18 mouse cellular contexts compared by ENCODE assay signal in the genomic region with DNA sequence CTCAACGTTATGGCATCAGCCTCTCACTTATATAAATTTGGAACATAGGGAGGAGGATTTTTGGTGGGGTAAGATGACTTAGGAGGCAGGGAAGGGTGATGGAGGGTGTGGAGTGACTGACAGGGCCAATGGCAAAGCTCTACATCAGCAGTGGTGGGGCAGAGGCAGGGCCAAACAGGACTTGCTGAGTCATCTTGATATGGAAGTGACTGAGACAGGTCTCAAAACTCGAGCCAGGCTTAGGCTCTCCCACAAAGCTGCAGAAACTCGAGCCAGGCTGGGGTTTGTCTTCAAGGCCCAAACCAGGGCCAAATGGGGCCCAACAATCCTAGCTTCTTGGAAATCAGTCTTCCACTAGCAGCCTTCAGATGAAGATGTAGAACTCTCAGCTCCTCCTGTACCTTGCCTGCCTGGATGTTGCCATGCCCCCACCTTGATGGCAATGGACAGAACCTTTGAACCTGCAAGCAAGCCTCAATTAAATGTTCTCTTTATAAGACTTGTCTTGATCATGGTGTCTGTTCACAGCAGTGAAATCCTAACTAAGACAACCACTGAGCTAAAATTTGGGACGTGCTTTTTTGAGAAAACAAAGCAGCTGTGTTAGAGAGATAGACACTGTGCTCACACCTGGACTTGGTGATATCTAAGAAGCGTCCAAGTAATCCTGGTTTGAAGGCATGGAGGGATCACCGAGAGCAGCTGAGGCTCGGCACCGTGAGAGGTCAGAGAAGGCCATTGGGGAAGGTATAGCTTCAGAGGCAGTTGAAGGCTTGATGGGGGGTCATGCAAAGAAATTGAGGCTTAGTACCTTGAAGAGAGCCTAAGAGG. TPM values are rescaled to one million over a fixed set of nuclear protein-coding genes. Genes with fewer than 3 reads are reported as not detected.
DNase-seq lines count a peak whose midpoint lies in the region; ATAC-seq and TF ChIP-seq lines count a peak whose summit lies in the region.
"Had no signal": no experiment of that assay in that cellular context is flagged by ENCODE, and none has a peak within 500 bp of the region (broad histone marks: within the 10 kb centered on the region; RNA-seq: fewer than 3 reads in every experiment).

No protein-coding gene starts in this region.

- no peak overlapping the region for H3K4me2 ChIP-seq in lung, postnatal 0 days (replicated peaks; ENCODE audit: low read depth, low read length)
- H3K4me2 ChIP-seq in liver, embryonic 11.5 days: no peak overlapping the region
- H3K4me2 ChIP-seq: hindbrain, embryonic 12.5 days; kidney, embryonic 15.5 days; midbrain, embryonic 12.5 days had no signal

- peak; percentile 12 for DNase-seq in lung, postnatal 0 days (ENCODE audit: low spot score)
- no peak for DNase-seq in lung, adult 18-20 months
- DNase-seq in NIH3T3 (ENCODE audit: low read depth): peak; percentile 59
- no peak for DNase-seq in liver, embryonic 11.5 days (ENCODE audit: low spot score)
- DNase-seq in left cerebral cortex, postnatal 25 days (ENCODE audit: low spot score in 2 of 2): no peak
- DNase-seq in left cerebral cortex, postnatal 14 days (ENCODE audit: low spot score in 2 of 2): no peak
- DNase-seq: adrenal gland, postnatal 10 days; cerebellum, postnatal 10 days; gastrocnemius, postnatal 14 days; lung, postnatal 4 days; right cerebral cortex, adult 18-20 months; thymus, postnatal 14 days had no signal

- H3K9ac ChIP-seq in lung, postnatal 0 days (replicated peaks; ENCODE audit: low read depth): no peak overlapping the region
- H3K9ac ChIP-seq in liver, embryonic 11.5 days (ENCODE audit: low read depth, low read length): no peak overlapping the region
- H3K9ac ChIP-seq: hindbrain, embryonic 12.5 days; kidney, embryonic 15.5 days; midbrain, embryonic 12.5 days had no signal

- H3K4me3 ChIP-seq in lung, postnatal 0 days (ENCODE audit: low read depth, low read length): no peak overlapping the region
- H3K4me3 ChIP-seq in liver, embryonic 11.5 days (ENCODE audit: low read depth, low read length): no peak overlapping the region
- H3K4me3 ChIP-seq: hindbrain, embryonic 12.5 days; kidney, embryonic 15.5 days; midbrain, embryonic 12.5 days; myocyte had no signal

- no peaks in the 10 kb centered on the region for H3K27me3 ChIP-seq in lung, postnatal 0 days (replicated peaks; ENCODE audit: insufficient read depth, low read length)
- no peaks in the 10 kb centered on the region for H3K27me3 ChIP-seq in liver, embryonic 11.5 days (replicated peaks; ENCODE audit: control insufficient read depth, insufficient read depth, low read length)
- H3K27me3 ChIP-seq: hindbrain, embryonic 12.5 days; kidney, embryonic 15.5 days had no signal

- H3K36me3 ChIP-seq in lung, postnatal 0 days (ENCODE audit: insufficient read depth, low read length): no peaks in the 10 kb centered on the region
- no peaks in the 10 kb centered on the region for H3K36me3 ChIP-seq in liver, embryonic 11.5 days (ENCODE audit: control insufficient read depth, insufficient read depth, low read length)
- H3K36me3 ChIP-seq: hindbrain, embryonic 12.5 days; kidney, embryonic 15.5 days; midbrain, embryonic 12.5 days had no signal

- no peak for ATAC-seq in lung, postnatal 0 days
- ATAC-seq in liver, embryonic 11.5 days (replicated peaks; ENCODE audit: low FRiP score): peak; percentile 75
- ATAC-seq in megakaryocyte, adult 5-6 weeks (ENCODE audit: poor library complexity, severe bottlenecking): no peak

- intact Hi-C loops in left cerebral cortex, postnatal 25 days (cut with DNase I): no loop called here
- intact Hi-C loops in left cerebral cortex, postnatal 14 days (cut with DNase I): no loop called here

- no peak for TF ChIP-seq EP300 in lung, postnatal 0 days (IDR thresholded peaks at IDR 0.05)

- 67% methylated on average over 8 of the region's 8 CpGs for WGBS in lung, postnatal 0 days
- 59% methylated on average over 8 of the region's 8 CpGs for WGBS in liver, embryonic 11.5 days

- H3K9me3 ChIP-seq in lung, postnatal 0 days (ENCODE audit: low read length): no peaks in the 10 kb centered on the region
- H3K9me3 ChIP-seq in liver, embryonic 11.5 days (ENCODE audit: control insufficient read depth, low read length): peaks cover under 1% of the 10 kb centered on the region; the same call in 1 of the 2 replicates
- H3K9me3 ChIP-seq: kidney, embryonic 15.5 days had no signal

- no peak overlapping the region for H3K27ac ChIP-seq in lung, postnatal 0 days (ENCODE audit: low read length)
- H3K27ac ChIP-seq in liver, embryonic 11.5 days (ENCODE audit: low read depth, low read length): no peak overlapping the region
- H3K27ac ChIP-seq: hindbrain, embryonic 12.5 days; kidney, embryonic 15.5 days; midbrain, embryonic 12.5 days; stomach, postnatal 0 days had no signal

- peaks cover 4% of the 10 kb centered on the region; the same call in 1 of the 2 replicates for H3K4me1 ChIP-seq in lung, postnatal 0 days (ENCODE audit: insufficient read depth, low read depth, low read length)
- peaks cover 8% of the 10 kb centered on the region for H3K4me1 ChIP-seq in liver, embryonic 11.5 days (replicated peaks; ENCODE audit: control insufficient read depth, insufficient read depth, low read length)

- TF ChIP-seq CTCF in lung, postnatal 0 days (IDR thresholded peaks at IDR 0.05): no peak

RNA-seq across cellular contexts. Expression of gene Zfp810, which starts 15.1 kb away (rescaled TPM):
- 13.6 and 15.3 TPM in 2 replicates for polyA plus RNA-seq in lung, postnatal 0 days (2015; fragmentation: Nextera tagmentation; extraction: Ambion mirVana)
- polyA plus RNA-seq in liver, embryonic 11.5 days (2014; fragmentation: Nextera tagmentation; extraction: Ambion mirVana): 9.7 and 12.1 TPM in 2 replicates
- total RNA-seq in megakaryocyte, adult 5-6 weeks (2015): 6.2 and 9.1 TPM in 2 replicates
- total RNA-seq in megakaryocyte, adult 5-6 weeks (2017): 8.2 and 11.6 TPM in 2 replicates
- total RNA-seq in left cerebral cortex, postnatal 25 days (2021): 10 to 100 TPM; 17.2 to 17.7 TPM
- total RNA-seq in left cerebral cortex, postnatal 14 days (2021): 10 to 100 TPM; 15.9 to 17.4 TPM

Comparison
In these comparisons a context has a peak if more than half of its experiments do, and no peak if none do; other contexts are left out.
1. DNase-seq: peak in lung, postnatal 0 days (single experiment) and NIH3T3 (single experiment); none in lung, adult 18-20 months (0 of 2), liver, embryonic 11.5 days (single experiment), left cerebral cortex, postnatal 25 days (0 of 2) and left cerebral cortex, postnatal 14 days (0 of 2).